Mouse (Mus musculus): ENCODE measurements around the gene Kpna7. TPM values are rescaled to one million over a fixed set of nuclear protein-coding genes. Genes with fewer than 3 reads are reported as not detected.
A peak's percentile ranks its signal among the peaks of the same experiment; 100 is the strongest.

Gene Kpna7
- polyA plus RNA-seq, 1 experiment, result not detected

- Histone ChIP-seq H3K36me3 (ENCODE audit: control insufficient read depth, insufficient read depth, low read length, poor library complexity, severe bottlenecking) (peaks cover 49% of the 10 kb centered on the region), H3K9ac (ENCODE audit: low read depth, poor library complexity, severe bottlenecking) (no peak overlapping the region), H3K27me3 (ENCODE audit: control insufficient read depth, insufficient read depth, low read length, poor library complexity, severe bottlenecking) (no peaks in the 10 kb centered on the region), H3K27ac (ENCODE audit: insufficient read depth, low read length) (no peak overlapping the region), H3K4me3 (ENCODE audit: low read depth, low read length) (no peak overlapping the region), H3K9me3 (replicated peaks; ENCODE audit: control insufficient read depth, insufficient read depth, low read length, poor library complexity, severe bottlenecking) (no peaks in the 10 kb centered on the region), H3K4me1 (ENCODE audit: control insufficient read depth, insufficient read depth, low read length) (no peaks in the 10 kb centered on the region)
- TF ChIP-seq POLR2A (IDR thresholded peaks at IDR 0.05; ENCODE audit: insufficient read depth, low read length), result no peak
- TF ChIP-seq EP300 (IDR thresholded peaks at IDR 0.05; ENCODE audit: insufficient read depth, low read depth, low read length), result no peak
- no peak for TF ChIP-seq CTCF (IDR thresholded peaks at IDR 0.05; ENCODE audit: low read depth, low read length)
Measured at GRCm38 (mm10) chr5:145126580-145126979, 42.8 kb upstream of the Kpna7 start.

- TF ChIP-seq EP300 (IDR thresholded peaks at IDR 0.05; ENCODE audit: insufficient read depth, low read depth, low read length) (no peak), POLR2A (IDR thresholded peaks at IDR 0.05; ENCODE audit: insufficient read depth, low read length) (no peak), CTCF (IDR thresholded peaks at IDR 0.05; ENCODE audit: low read depth, low read length) (no peak)
- H3K4me1 ChIP-seq (ENCODE audit: control insufficient read depth, insufficient read depth, low read length), result no peaks in the 10 kb centered on the region
Measured at GRCm38 (mm10) chr5:145123396-145123795, 39.6 kb upstream of the Kpna7 start.

GRCm38 (mm10) chr5:145120921-145121320 is 37.1 kb upstream of the Kpna7 start:
- H3K9ac ChIP-seq (ENCODE audit: low read depth, poor library complexity, severe bottlenecking), result no peak overlapping the region
- no peak overlapping the region for H3K27ac ChIP-seq (ENCODE audit: insufficient read depth, low read length)
- no peaks in the 10 kb centered on the region for H3K9me3 ChIP-seq (replicated peaks; ENCODE audit: control insufficient read depth, insufficient read depth, low read length, poor library complexity, severe bottlenecking)

More at GRCm38 (mm10) chr5:145123396-145123795, 39.6 kb upstream of the Kpna7 start:
- no peak overlapping the region for H3K27ac ChIP-seq (ENCODE audit: insufficient read depth, low read length)
- H3K4me3 ChIP-seq (ENCODE audit: low read depth, low read length), result no peak overlapping the region
- peaks cover 22% of the 10 kb centered on the region for H3K36me3 ChIP-seq (ENCODE audit: control insufficient read depth, insufficient read depth, low read length, poor library complexity, severe bottlenecking)
- no peaks in the 10 kb centered on the region for H3K27me3 ChIP-seq (ENCODE audit: control insufficient read depth, insufficient read depth, low read length, poor library complexity, severe bottlenecking)
- H3K9ac ChIP-seq (ENCODE audit: low read depth, poor library complexity, severe bottlenecking), result no peak overlapping the region
- H3K9me3 ChIP-seq (replicated peaks; ENCODE audit: control insufficient read depth, insufficient read depth, low read length, poor library complexity, severe bottlenecking), result no peaks in the 10 kb centered on the region

GRCm38 (mm10) chr5:145119385-145119784 is 35.6 kb upstream of the Kpna7 start:
- no peaks in the 10 kb centered on the region for H3K9me3 ChIP-seq (replicated peaks; ENCODE audit: control insufficient read depth, insufficient read depth, low read length, poor library complexity, severe bottlenecking)
- H3K9ac ChIP-seq (ENCODE audit: low read depth, poor library complexity, severe bottlenecking), result no peak overlapping the region
- no peaks in the 10 kb centered on the region for H3K36me3 ChIP-seq (ENCODE audit: control insufficient read depth, insufficient read depth, low read length, poor library complexity, severe bottlenecking)
- no peak overlapping the region for H3K27ac ChIP-seq (ENCODE audit: insufficient read depth, low read length)
- H3K4me1 ChIP-seq (ENCODE audit: control insufficient read depth, insufficient read depth, low read length), result no peaks in the 10 kb centered on the region
- no peak overlapping the region for H3K4me3 ChIP-seq (ENCODE audit: low read depth, low read length)
- TF ChIP-seq EP300 (IDR thresholded peaks at IDR 0.05; ENCODE audit: insufficient read depth, low read depth, low read length) (no peak), POLR2A (IDR thresholded peaks at IDR 0.05; ENCODE audit: insufficient read depth, low read length) (no peak), CTCF (IDR thresholded peaks at IDR 0.05; ENCODE audit: low read depth, low read length) (peak; percentile 73)
- H3K27me3 ChIP-seq (ENCODE audit: control insufficient read depth, insufficient read depth, low read length, poor library complexity, severe bottlenecking), result no peaks in the 10 kb centered on the region

More at GRCm38 (mm10) chr5:145120921-145121320, 37.1 kb upstream of the Kpna7 start:
- Histone ChIP-seq H3K36me3 (ENCODE audit: control insufficient read depth, insufficient read depth, low read length, poor library complexity, severe bottlenecking) (peaks cover 6% of the 10 kb centered on the region; the same call in 1 of the 2 replicates), H3K27me3 (ENCODE audit: control insufficient read depth, insufficient read depth, low read length, poor library complexity, severe bottlenecking) (no peaks in the 10 kb centered on the region), H3K4me1 (ENCODE audit: control insufficient read depth, insufficient read depth, low read length) (no peaks in the 10 kb centered on the region), H3K4me3 (ENCODE audit: low read depth, low read length) (no peak overlapping the region)
- TF ChIP-seq POLR2A (IDR thresholded peaks at IDR 0.05; ENCODE audit: insufficient read depth, low read length), result no peak
- no peak for TF ChIP-seq CTCF (IDR thresholded peaks at IDR 0.05; ENCODE audit: low read depth, low read length)
- no peak for TF ChIP-seq EP300 (IDR thresholded peaks at IDR 0.05; ENCODE audit: insufficient read depth, low read depth, low read length)

- Histone ChIP-seq H3K36me3 (ENCODE audit: control insufficient read depth, insufficient read depth, low read length, poor library complexity, severe bottlenecking) (no peaks in the 10 kb centered on the region), H3K9me3 (replicated peaks; ENCODE audit: control insufficient read depth, insufficient read depth, low read length, poor library complexity, severe bottlenecking) (no peaks in the 10 kb centered on the region), H3K4me1 (ENCODE audit: control insufficient read depth, insufficient read depth, low read length) (no peaks in the 10 kb centered on the region), H3K4me3 (ENCODE audit: low read depth, low read length) (no peak overlapping the region), H3K9ac (ENCODE audit: low read depth, poor library complexity, severe bottlenecking) (no peak overlapping the region), H3K27ac (ENCODE audit: insufficient read depth, low read length) (no peak overlapping the region), H3K27me3 (ENCODE audit: control insufficient read depth, insufficient read depth, low read length, poor library complexity, severe bottlenecking) (no peaks in the 10 kb centered on the region)
- TF ChIP-seq EP300 (IDR thresholded peaks at IDR 0.05; ENCODE audit: insufficient read depth, low read depth, low read length) (no peak), POLR2A (IDR thresholded peaks at IDR 0.05; ENCODE audit: insufficient read depth, low read length) (no peak), CTCF (IDR thresholded peaks at IDR 0.05; ENCODE audit: low read depth, low read length) (no peak)
Measured at GRCm38 (mm10) chr5:145118461-145118860, 34.6 kb upstream of the Kpna7 start.

- Histone ChIP-seq H3K27ac (ENCODE audit: insufficient read depth, low read length) (no peak overlapping the region), H3K27me3 (ENCODE audit: control insufficient read depth, insufficient read depth, low read length, poor library complexity, severe bottlenecking) (no peaks in the 10 kb centered on the region), H3K9me3 (replicated peaks; ENCODE audit: control insufficient read depth, insufficient read depth, low read length, poor library complexity, severe bottlenecking) (no peaks in the 10 kb centered on the region), H3K36me3 (ENCODE audit: control insufficient read depth, insufficient read depth, low read length, poor library complexity, severe bottlenecking) (no peaks in the 10 kb centered on the region), H3K4me1 (ENCODE audit: control insufficient read depth, insufficient read depth, low read length) (no peaks in the 10 kb centered on the region), H3K9ac (ENCODE audit: low read depth, poor library complexity, severe bottlenecking) (no peak overlapping the region), H3K4me3 (ENCODE audit: low read depth, low read length) (no peak overlapping the region)
- TF ChIP-seq CTCF (IDR thresholded peaks at IDR 0.05; ENCODE audit: low read depth, low read length), result no peak
- no peak for TF ChIP-seq EP300 (IDR thresholded peaks at IDR 0.05; ENCODE audit: insufficient read depth, low read depth, low read length)
- no peak for TF ChIP-seq POLR2A (IDR thresholded peaks at IDR 0.05; ENCODE audit: insufficient read depth, low read length)
Measured at GRCm38 (mm10) chr5:145118005-145118404, 34.2 kb upstream of the Kpna7 start.
